Mouse (Mus musculus) E14TG2a.4 (cell line): Measurements from ENCODE around the gene Dnmt3a.

ENCODE experiments used
- H3K27me3 ChIP-seq: 2 replicates; pipeline ENCODE4 v1.6.1; 2014; ENCODE audit warnings: low read length, control low read depth; ENCODE audit not compliant: insufficient read depth
- H3K36me3 ChIP-seq: 2 replicates; pipeline ENCODE4 v1.6.1; 2014; ENCODE audit warnings: low read length, control low read depth; ENCODE audit not compliant: insufficient read depth
- H3K4me1 ChIP-seq: replicated peaks from 2 replicates; pipeline ENCODE4 v1.6.1; 2014; ENCODE audit warnings: low read depth, low read length, control low read depth
- H3K4me3 ChIP-seq: replicated peaks from 2 replicates; pipeline ENCODE4 v1.5.1; 2014; ENCODE audit warnings: mild to moderate bottlenecking, low read length
- H3K9me3 ChIP-seq: 2 replicates; pipeline ENCODE4 v1.6.1; 2014; ENCODE audit warnings: low read length, control low read depth
- CTCF ChIP-seq: conservative IDR thresholded peaks from 2 replicates; pipeline ENCODE4 v1.5.1; 2014; ENCODE audit warnings: low read length
- NANOG ChIP-seq: IDR thresholded peaks from 2 replicates; pipeline ENCODE4 v1.6.1; 2014; ENCODE audit warnings: borderline replicate concordance, low read length, mixed read lengths
- POU5F1 ChIP-seq: IDR thresholded peaks from 2 replicates; pipeline ENCODE4 v1.6.1; 2014; ENCODE audit warnings: low read length, borderline replicate concordance

Gene Dnmt3a

DNA sequence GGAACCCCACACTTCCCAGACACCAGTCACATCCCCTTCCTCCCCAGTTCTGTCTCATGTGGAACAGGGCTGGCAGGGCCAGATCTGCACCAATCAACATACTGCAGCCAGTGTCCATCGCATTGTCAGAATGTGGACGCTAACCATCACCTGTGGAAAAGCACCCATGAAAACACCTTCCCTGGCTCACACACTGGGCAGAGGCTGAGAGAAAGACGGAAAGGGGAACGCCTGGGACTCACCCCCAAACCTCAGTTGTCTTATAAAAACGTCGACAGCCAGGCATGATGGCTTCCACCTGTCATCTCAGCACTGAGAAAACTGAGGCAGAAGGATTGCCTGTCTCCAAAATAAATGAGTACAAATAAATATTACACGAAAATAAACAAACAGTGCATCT, 14.6 kb upstream of the Dnmt3a start:
- Histone ChIP-seq H3K36me3 (no peaks in the 10 kb centered on the region), H3K27me3 (peaks cover 42% of the 10 kb centered on the region), H3K4me3 (peak overlapping the region; percentile 39), H3K4me1 (peaks cover 40% of the 10 kb centered on the region), H3K9me3 (no peaks in the 10 kb centered on the region)
- TF ChIP-seq CTCF (no peak), POU5F1 (no peak), NANOG (no peak)

DNA sequence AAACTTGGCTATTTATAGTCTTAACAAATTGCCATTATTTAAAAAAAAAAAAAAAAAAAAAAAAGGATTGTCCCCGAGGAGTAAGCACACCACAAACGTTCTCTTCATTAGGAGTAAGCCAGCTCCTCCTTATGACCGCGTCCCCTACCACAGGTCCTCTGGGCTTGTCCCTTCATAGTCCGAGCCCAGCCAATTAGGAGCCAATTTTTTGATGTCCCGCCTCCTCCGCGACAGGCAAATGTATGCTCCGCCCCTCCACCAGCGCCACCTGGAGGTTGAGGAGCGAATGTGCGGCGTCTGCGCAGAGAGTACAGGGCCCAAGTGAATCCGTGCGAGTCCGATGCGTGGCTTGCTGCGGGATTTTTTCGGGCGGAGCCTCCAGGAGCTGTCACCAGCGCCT, 14.1 kb upstream of the Dnmt3a start:
- no peak for TF ChIP-seq NANOG
- TF ChIP-seq CTCF: peak; percentile 91
- no peaks in the 10 kb centered on the region for H3K9me3 ChIP-seq
- H3K4me1 ChIP-seq: peaks cover 42% of the 10 kb centered on the region
- H3K4me3 ChIP-seq: peak overlapping the region; percentile 39
- H3K36me3 ChIP-seq: no peaks in the 10 kb centered on the region
- H3K27me3 ChIP-seq: peaks cover 42% of the 10 kb centered on the region

DNA sequence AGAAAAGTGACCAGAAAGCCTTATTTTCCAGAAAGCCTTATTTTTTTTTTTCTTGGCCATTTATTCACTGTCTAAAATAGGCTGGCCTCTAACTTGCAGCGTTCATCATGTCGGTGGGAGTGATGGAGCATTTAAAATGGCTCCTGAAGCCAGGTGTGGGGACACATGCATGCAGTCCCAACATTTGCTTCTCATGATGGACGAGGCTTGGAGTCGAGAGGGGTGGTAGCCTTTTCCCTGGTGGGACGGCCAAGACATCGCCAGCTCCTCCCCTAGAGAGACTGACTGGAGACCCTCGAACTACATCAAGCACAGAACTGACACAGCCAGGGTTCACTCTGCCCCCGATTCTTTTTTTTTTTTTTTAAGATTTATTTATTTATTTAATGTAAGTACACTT, 13.6 kb upstream of the Dnmt3a start:
- H3K4me1 ChIP-seq: peaks cover 42% of the 10 kb centered on the region
- TF ChIP-seq CTCF: no peak
- no peak for TF ChIP-seq NANOG
- TF ChIP-seq POU5F1: no peak
- H3K4me3 ChIP-seq: peak overlapping the region; percentile 39
- peaks cover 41% of the 10 kb centered on the region for H3K27me3 ChIP-seq
- H3K36me3 ChIP-seq: no peaks in the 10 kb centered on the region
- no peaks in the 10 kb centered on the region for H3K9me3 ChIP-seq

DNA sequence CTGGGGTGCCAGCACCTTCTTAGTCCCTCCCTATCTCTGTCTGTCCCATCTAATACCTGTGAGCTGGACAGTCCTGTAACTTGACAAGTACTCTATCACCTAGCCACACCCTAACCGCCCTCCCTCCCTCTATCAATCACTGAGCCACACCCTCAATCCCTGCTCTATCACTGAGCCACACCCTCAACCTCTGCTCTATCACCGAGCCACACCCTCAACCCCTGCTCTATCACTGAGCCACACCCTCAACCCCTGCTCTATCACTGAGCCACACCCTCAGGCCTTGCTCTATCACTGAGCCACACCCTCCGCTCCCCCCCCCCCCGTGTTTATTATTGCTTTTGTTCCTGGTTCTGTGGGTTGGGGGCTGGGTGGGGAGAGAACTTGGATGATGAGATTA, 10.2 kb upstream of the Dnmt3a start:
- H3K36me3 ChIP-seq: no peaks in the 10 kb centered on the region
- peaks cover 37% of the 10 kb centered on the region for H3K4me1 ChIP-seq
- H3K4me3 ChIP-seq: no peak overlapping the region
- TF ChIP-seq POU5F1 (no peak), NANOG (no peak)
- H3K27me3 ChIP-seq: peaks cover 35% of the 10 kb centered on the region
- no peaks in the 10 kb centered on the region for H3K9me3 ChIP-seq

DNA sequence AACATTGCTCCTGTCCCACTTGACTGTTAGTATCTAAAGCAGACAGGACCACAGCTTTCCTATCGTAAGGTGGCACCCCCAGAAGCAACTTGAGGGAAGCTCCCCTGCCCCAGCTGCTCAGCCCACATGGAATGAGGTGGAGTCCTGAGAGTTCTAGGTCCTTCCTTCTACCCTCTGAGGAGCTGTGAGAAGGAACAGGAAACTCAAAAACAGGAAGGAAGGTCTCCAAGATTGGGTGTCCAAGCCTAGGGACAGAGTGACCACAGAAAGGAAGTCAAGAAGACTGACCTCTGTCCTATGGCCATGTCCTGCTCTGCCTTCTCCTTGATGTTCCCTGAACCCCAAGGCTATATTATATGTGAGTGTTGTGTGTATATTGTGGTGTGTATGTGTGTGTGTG, 6.3 kb upstream of the Dnmt3a start:
- no peak for TF ChIP-seq NANOG
- TF ChIP-seq POU5F1: no peak
- no peak for TF ChIP-seq CTCF
- H3K9me3 ChIP-seq: no peaks in the 10 kb centered on the region

DNA sequence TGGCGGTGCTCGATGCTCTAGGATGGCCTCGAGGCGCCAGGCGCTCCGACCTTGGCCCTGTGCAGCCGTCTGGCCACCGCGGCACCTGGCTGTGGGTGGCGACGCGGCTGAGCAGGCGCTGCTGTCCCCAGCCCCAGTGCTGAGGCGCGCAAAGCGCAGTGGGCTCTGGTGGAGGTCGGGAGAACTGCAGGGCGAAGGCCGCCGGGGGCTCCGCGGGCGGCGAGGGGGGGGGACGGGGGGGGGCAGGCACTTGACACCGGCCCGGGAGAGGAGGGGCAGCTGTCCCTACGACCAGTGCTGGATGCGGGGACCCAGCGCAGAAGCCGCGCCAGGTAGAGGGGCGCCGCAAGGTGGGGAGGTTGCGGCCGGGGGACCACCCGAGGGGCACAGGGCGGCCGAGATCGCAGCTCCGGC, 471 bp downstream of the Dnmt3a start:
- TF ChIP-seq POU5F1: no peak
- no peak for TF ChIP-seq NANOG
- no peak for TF ChIP-seq CTCF
- Histone ChIP-seq H3K4me3 (peak overlapping the region; percentile 82), H3K27me3 (peaks cover 68% of the 10 kb centered on the region), H3K36me3 (no peaks in the 10 kb centered on the region), H3K4me1 (peaks cover 35% of the 10 kb centered on the region), H3K9me3 (peaks cover 6% of the 10 kb centered on the region; the same call in 1 of the 2 replicates)

More for the DNA sequence above, 6.3 kb upstream of the Dnmt3a start:
- Histone ChIP-seq H3K4me3 (no peak overlapping the region), H3K36me3 (no peaks in the 10 kb centered on the region), H3K27me3 (peaks cover 50% of the 10 kb centered on the region), H3K4me1 (peaks cover 15% of the 10 kb centered on the region)

DNA sequence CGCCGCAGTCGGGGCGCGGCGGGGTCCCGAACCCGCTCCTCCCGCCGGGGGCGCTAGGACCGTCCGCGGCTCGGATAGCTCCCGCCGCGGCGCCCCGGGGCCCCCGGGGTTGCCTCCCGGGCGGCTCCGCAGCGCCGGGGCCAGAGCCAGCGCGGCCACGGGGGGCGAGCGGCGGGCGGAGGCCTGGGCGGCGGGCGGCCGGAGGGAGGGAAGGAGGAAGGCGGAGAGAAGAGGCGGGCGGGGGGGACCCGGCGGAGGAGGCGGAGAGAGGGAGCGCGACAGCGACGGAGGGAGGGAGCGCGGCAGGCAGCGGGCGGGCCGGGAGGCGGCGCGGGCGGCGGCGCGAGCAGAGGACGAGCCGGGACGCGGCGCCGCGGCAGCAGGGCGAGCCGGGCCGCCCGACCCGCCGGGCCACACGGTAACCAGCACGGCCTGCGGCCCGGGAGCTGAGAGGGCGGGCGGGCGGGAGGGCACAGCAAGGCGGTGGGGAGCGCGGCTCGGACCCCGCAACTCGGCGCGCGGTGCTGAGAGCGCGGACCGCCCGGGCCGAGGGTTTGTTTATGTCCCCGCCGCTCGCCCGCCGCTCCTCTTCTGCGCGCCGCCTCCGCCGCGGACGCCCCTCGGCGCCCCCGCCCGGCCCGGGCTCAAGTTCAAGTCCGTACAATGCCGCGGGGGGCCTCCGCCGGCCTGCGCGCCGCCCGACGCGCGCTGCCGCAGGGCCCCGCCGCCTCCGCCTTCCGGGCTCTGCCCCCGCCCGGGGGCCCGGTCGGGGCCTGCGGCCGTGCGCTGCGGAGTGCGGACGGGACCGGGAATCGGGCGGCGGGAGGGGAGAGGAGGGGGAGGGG, 1.1 kb downstream of the Dnmt3a start:
- Histone ChIP-seq H3K9me3 (peaks cover 6% of the 10 kb centered on the region; the same call in 1 of the 2 replicates), H3K36me3 (no peaks in the 10 kb centered on the region), H3K27me3 (peaks cover 64% of the 10 kb centered on the region), H3K4me1 (peaks cover 41% of the 10 kb centered on the region), H3K4me3 (peak overlapping the region; percentile 82)
- TF ChIP-seq CTCF (no peak), POU5F1 (no peak), NANOG (no peak)

DNA sequence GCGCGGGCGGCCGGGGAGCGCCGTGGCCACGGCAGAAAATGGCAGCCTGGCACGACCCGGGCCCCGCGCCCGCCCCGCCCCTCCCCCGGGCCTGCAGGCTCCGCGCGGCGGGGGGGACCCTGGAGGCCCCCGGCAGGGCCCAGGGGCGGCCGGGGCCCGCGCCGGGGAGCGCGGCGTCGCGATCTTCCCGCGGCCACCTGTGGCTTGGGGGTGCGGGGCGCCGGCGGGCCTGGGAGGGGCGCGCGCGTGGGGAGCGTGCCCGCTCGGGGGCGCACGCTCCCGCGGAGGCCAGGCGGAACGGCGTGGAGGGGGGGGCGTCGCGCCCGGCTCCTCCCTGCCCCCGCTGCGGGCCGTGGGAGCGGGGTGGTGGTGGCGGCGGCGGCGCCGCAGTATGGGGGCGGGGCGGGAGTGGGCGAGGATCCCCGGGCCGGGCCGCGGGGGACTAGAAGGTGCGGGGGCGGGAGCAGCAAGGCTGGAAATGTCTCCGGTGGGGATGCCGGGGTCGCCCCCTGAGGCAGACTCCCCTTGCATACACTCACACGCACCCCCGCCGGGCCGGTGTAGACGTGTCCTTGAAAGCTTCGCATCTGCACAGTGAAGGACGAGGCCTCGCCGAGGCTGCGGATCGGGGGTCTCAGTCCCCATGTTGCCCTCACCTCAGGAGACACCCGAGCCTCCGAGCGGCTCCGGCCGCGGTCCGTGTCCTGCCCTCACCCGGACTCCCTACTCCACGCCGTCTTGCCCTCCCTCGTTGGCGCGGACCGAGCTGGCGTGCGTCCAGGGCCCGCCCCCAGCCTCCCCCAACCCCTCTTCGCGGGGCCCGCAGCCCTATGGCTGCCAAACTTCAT, 2.0 kb downstream of the Dnmt3a start:
- Histone ChIP-seq H3K4me1 (peaks cover 48% of the 10 kb centered on the region), H3K36me3 (no peaks in the 10 kb centered on the region), H3K4me3 (peak overlapping the region; percentile 82), H3K27me3 (peaks cover 56% of the 10 kb centered on the region), H3K9me3 (peaks cover 6% of the 10 kb centered on the region; the same call in 1 of the 2 replicates)
- TF ChIP-seq NANOG (no peak), POU5F1 (no peak), CTCF (no peak)
